In genomic region chr11:106767516-106767915, GRCm38 (mm10) we compare ENCODE assay signal across 18 mouse cellular contexts. TPM values are rescaled to one million over a fixed set of nuclear protein-coding genes. Genes with fewer than 3 reads are reported as not detected.
A peak's percentile ranks its signal among the peaks of the same experiment; 100 is the strongest.
DNase-seq lines count a peak whose midpoint lies in the region; ATAC-seq and TF ChIP-seq lines count a peak whose summit lies in the region.
"Had no signal": no experiment of that assay in that cellular context is flagged by ENCODE, and none has a peak within 500 bp of the region (broad histone marks: within the 10 kb centered on the region; RNA-seq: fewer than 3 reads in every experiment).

No protein-coding gene starts in this region.

- peaks cover 47% of the 10 kb centered on the region for H3K36me3 ChIP-seq in liver, embryonic 14.5 days (replicated peaks; ENCODE audit: control insufficient read depth, insufficient read depth, low read depth)
- peaks cover 35% of the 10 kb centered on the region for H3K36me3 ChIP-seq in liver, embryonic 11.5 days (ENCODE audit: control insufficient read depth, insufficient read depth, low read length)
- peaks cover 77% of the 10 kb centered on the region for H3K36me3 ChIP-seq in E14TG2a.4 (ENCODE audit: insufficient read depth, low read length)

- 84% methylated on average over 4 of the region's 4 CpGs for WGBS in liver, embryonic 14.5 days (ENCODE audit: insufficient replicate concordance)
- WGBS in liver, embryonic 11.5 days, result 91% methylated on average over 4 of the region's 4 CpGs

- intact Hi-C loops in gastrocnemius, adult 2 months (cut with DNase I), result no loop called here

- no peak for TF ChIP-seq POLR2A in brain, embryonic 14.5 days (IDR thresholded peaks at IDR 0.05; ENCODE audit: borderline replicate concordance, extremely low read depth, insufficient read depth, insufficient read length, poor library complexity, severe bottlenecking)

- TF ChIP-seq CTCF in gastrocnemius, adult 2 months (IDR thresholded peaks at IDR 0.05), result peak; percentile 28; the same call in 1 of the 2 replicates
- TF ChIP-seq CTCF in liver, embryonic 14.5 days (IDR thresholded peaks at IDR 0.05; ENCODE audit: low read depth), result peak; percentile 45
- TF ChIP-seq CTCF in E14TG2a.4 (conservative IDR thresholded peaks at IDR 0.05; ENCODE audit: low read length), result peak; percentile 52
- peak; percentile 14; the same call in 1 of the 2 replicates for TF ChIP-seq CTCF in brain, embryonic 14.5 days (IDR thresholded peaks at IDR 0.05; ENCODE audit: borderline replicate concordance, extremely low read depth, insufficient read depth, insufficient read length)

- H3K4me3 ChIP-seq in gastrocnemius, adult 2 months, result no peak overlapping the region
- no peak overlapping the region for H3K4me3 ChIP-seq in liver, embryonic 14.5 days (ENCODE audit: insufficient read depth in 1 of 2, low read depth in 2 of 2, low read length in 2 of 2)
- H3K4me3 ChIP-seq in liver, embryonic 11.5 days (ENCODE audit: low read depth, low read length), result no peak overlapping the region
- no peak overlapping the region for H3K4me3 ChIP-seq in E14TG2a.4 (replicated peaks; ENCODE audit: low read length)
- H3K4me3 ChIP-seq: forebrain, embryonic 10.5 days; kidney, embryonic 15.5 days; limb, embryonic 13.5 days; stomach, embryonic 15.5 days had no signal

- DNase-seq in gastrocnemius, adult 2 months, result no peak
- no peak for DNase-seq in gastrocnemius, adult 8-10 months (ENCODE audit: low spot score in 2 of 2)
- DNase-seq in liver, embryonic 14.5 days (ENCODE audit: low read depth in 3 of 3, low spot score in 3 of 3), result no peak
- DNase-seq in liver, embryonic 11.5 days (ENCODE audit: low spot score), result no peak
- DNase-seq in brain, embryonic 14.5 days (ENCODE audit: low read depth), result no peak
- DNase-seq in testis, postnatal 14 days (ENCODE audit: low spot score), result no peak
- DNase-seq: adrenal gland, postnatal 36 days; cerebellum, adult 2 months; gastrocnemius, postnatal 25 days; kidney, postnatal 4 days; lung, postnatal 4 days; retina, postnatal 1 day had no signal

- ATAC-seq in liver, embryonic 14.5 days (ENCODE audit: insufficient read depth), result no peak
- no peak for ATAC-seq in liver, embryonic 11.5 days (replicated peaks; ENCODE audit: low FRiP score)

- H3K9ac ChIP-seq in liver, embryonic 14.5 days (replicated peaks), result no peak overlapping the region
- H3K9ac ChIP-seq in liver, embryonic 11.5 days (ENCODE audit: low read depth, low read length), result no peak overlapping the region
- H3K9ac ChIP-seq: kidney, embryonic 15.5 days; limb, embryonic 13.5 days; stomach, embryonic 15.5 days had no signal

- H3K4me2 ChIP-seq in liver, embryonic 14.5 days (ENCODE audit: low read depth), result no peak overlapping the region
- H3K4me2 ChIP-seq in liver, embryonic 11.5 days, result no peak overlapping the region
- H3K4me2 ChIP-seq: kidney, embryonic 15.5 days; limb, embryonic 13.5 days; stomach, embryonic 15.5 days had no signal

- H3K9me3 ChIP-seq in liver, embryonic 14.5 days (ENCODE audit: control insufficient read depth, low read length), result no peaks in the 10 kb centered on the region
- no peaks in the 10 kb centered on the region for H3K9me3 ChIP-seq in liver, embryonic 11.5 days (ENCODE audit: control insufficient read depth, low read length)
- H3K9me3 ChIP-seq in E14TG2a.4 (ENCODE audit: low read length), result no peaks in the 10 kb centered on the region
- H3K9me3 ChIP-seq: stomach, embryonic 15.5 days had no signal

- H3K4me1 ChIP-seq in liver, embryonic 14.5 days (replicated peaks; ENCODE audit: control insufficient read depth in 2 of 2, insufficient read depth in 2 of 2, low read length in 1 of 2), result peaks cover 0 to 8% of the 10 kb centered on the region in 2 experiments; a peak in 2 of 4 replicates
- peaks cover 7% of the 10 kb centered on the region for H3K4me1 ChIP-seq in liver, embryonic 11.5 days (replicated peaks; ENCODE audit: control insufficient read depth, insufficient read depth, low read length)
- H3K4me1 ChIP-seq in E14TG2a.4 (replicated peaks; ENCODE audit: low read depth, low read length), result peaks cover 8% of the 10 kb centered on the region

- H3K27ac ChIP-seq in gastrocnemius, adult 2 months, result no peak overlapping the region
- H3K27ac ChIP-seq in liver, embryonic 14.5 days, result no peak overlapping the region
- H3K27ac ChIP-seq in liver, embryonic 11.5 days (ENCODE audit: low read depth, low read length), result no peak overlapping the region
- H3K27ac ChIP-seq: forebrain, embryonic 10.5 days; kidney, embryonic 15.5 days; limb, embryonic 13.5 days; stomach, embryonic 15.5 days had no signal

- no peaks in the 10 kb centered on the region for H3K27me3 ChIP-seq in liver, embryonic 14.5 days (ENCODE audit: control insufficient read depth, insufficient read depth, low read length)
- H3K27me3 ChIP-seq in liver, embryonic 11.5 days (replicated peaks; ENCODE audit: control insufficient read depth, insufficient read depth, low read length), result no peaks in the 10 kb centered on the region
- no peaks in the 10 kb centered on the region for H3K27me3 ChIP-seq in E14TG2a.4 (ENCODE audit: insufficient read depth, low read length)
- H3K27me3 ChIP-seq: kidney, embryonic 15.5 days; limb, embryonic 13.5 days; stomach, embryonic 15.5 days had no signal

- no peak for TF ChIP-seq EP300 in liver, embryonic 14.5 days (IDR thresholded peaks at IDR 0.05; ENCODE audit: low read depth)

RNA-seq across cellular contexts. Expression of gene Polg2, which starts 11.8 kb away (rescaled TPM):
- 1 to 10 TPM; 2.4 to 3.3 TPM for total RNA-seq in gastrocnemius, adult 2 months (2021)
- 1 to 10 TPM; 2.3 to 3.5 (median 3.0) TPM for total RNA-seq in gastrocnemius, adult 8-10 months (2022)
- polyA plus RNA-seq in liver, embryonic 14.5 days (2012; rRNA removed), result 2.7 and 3.8 TPM in 2 replicates
- 4.4 and 5.0 TPM in 2 replicates for polyA plus RNA-seq in liver, embryonic 14.5 days (2014; fragmentation: Nextera tagmentation; extraction: Ambion mirVana)
- 9.3 and 10.9 TPM in 2 replicates for polyA plus RNA-seq in liver, embryonic 11.5 days (2014; fragmentation: Nextera tagmentation; extraction: Ambion mirVana)
- 9.0 and 10.3 TPM in 2 replicates for polyA plus RNA-seq in brain, embryonic 14.5 days (2012; rRNA removed)

RNA-seq across cellular contexts. Expression of gene Milr1, which starts 16.5 kb away (rescaled TPM):
- not detected for total RNA-seq in gastrocnemius, adult 2 months (2021)
- total RNA-seq in gastrocnemius, adult 8-10 months (2022), result under 1 TPM in 1 of 4 experiments, not detected in 3; 0.40 TPM
- 1.00 and 2.2 TPM in 2 replicates for polyA plus RNA-seq in liver, embryonic 14.5 days (2012; rRNA removed)
- polyA plus RNA-seq in liver, embryonic 14.5 days (2014; fragmentation: Nextera tagmentation; extraction: Ambion mirVana), result 2.2 and 3.0 TPM in 2 replicates
- polyA plus RNA-seq in liver, embryonic 11.5 days (2014; fragmentation: Nextera tagmentation; extraction: Ambion mirVana), result 2.3 and 2.4 TPM in 2 replicates
- polyA plus RNA-seq in brain, embryonic 14.5 days (2012; rRNA removed), result 0.36 and 0.38 TPM in 2 replicates
- total RNA-seq: gastrocnemius, postnatal 25 days; layer of hippocampus, postnatal 14 days had no signal

RNA-seq across cellular contexts. Expression of gene Pecam1, which starts 17.1 kb away (rescaled TPM):
- total RNA-seq in gastrocnemius, adult 2 months (2021), result 10 to 100 TPM; 37.1 to 43.8 TPM
- 10 to 100 TPM; 25.4 to 30.9 (median 26.7) TPM for total RNA-seq in gastrocnemius, adult 8-10 months (2022)
- polyA plus RNA-seq in liver, embryonic 14.5 days (2012; rRNA removed), result 4.6 and 6.3 TPM in 2 replicates
- 5.5 and 6.1 TPM in 2 replicates for polyA plus RNA-seq in liver, embryonic 14.5 days (2014; fragmentation: Nextera tagmentation; extraction: Ambion mirVana)
- polyA plus RNA-seq in liver, embryonic 11.5 days (2014; fragmentation: Nextera tagmentation; extraction: Ambion mirVana), result 17.8 and 18.0 TPM in 2 replicates
- polyA plus RNA-seq in brain, embryonic 14.5 days (2012; rRNA removed), result 15.7 and 24.8 TPM in 2 replicates

RNA-seq across cellular contexts. Expression of gene Ddx5, which starts 21.5 kb away (rescaled TPM):
- total RNA-seq in gastrocnemius, adult 2 months (2021), result 100 to 1,000 TPM; 261 to 265 TPM
- total RNA-seq in gastrocnemius, adult 8-10 months (2022), result 100 to 1,000 TPM; 190 to 257 (median 232) TPM
- 87.2 and 138 TPM in 2 replicates for polyA plus RNA-seq in liver, embryonic 14.5 days (2012; rRNA removed)
- 122 and 130 TPM in 2 replicates for polyA plus RNA-seq in liver, embryonic 14.5 days (2014; fragmentation: Nextera tagmentation; extraction: Ambion mirVana)
- polyA plus RNA-seq in liver, embryonic 11.5 days (2014; fragmentation: Nextera tagmentation; extraction: Ambion mirVana), result 288 and 310 TPM in 2 replicates
- polyA plus RNA-seq in brain, embryonic 14.5 days (2012; rRNA removed), result 597 and 653 TPM in 2 replicates

RNA-seq across cellular contexts. Expression of gene Cep95, which starts 21.5 kb away (rescaled TPM):
- total RNA-seq in gastrocnemius, adult 2 months (2021), result 1 to 10 TPM; 3.7 to 5.6 TPM
- total RNA-seq in gastrocnemius, adult 8-10 months (2022), result 1 to 10 TPM; 2.5 to 5.0 (median 3.4) TPM
- polyA plus RNA-seq in liver, embryonic 14.5 days (2012; rRNA removed), result 4.0 and 9.9 TPM in 2 replicates
- polyA plus RNA-seq in liver, embryonic 14.5 days (2014; fragmentation: Nextera tagmentation; extraction: Ambion mirVana), result 6.1 and 6.6 TPM in 2 replicates
- 18.6 and 21.1 TPM in 2 replicates for polyA plus RNA-seq in liver, embryonic 11.5 days (2014; fragmentation: Nextera tagmentation; extraction: Ambion mirVana)
- polyA plus RNA-seq in brain, embryonic 14.5 days (2012; rRNA removed), result 20.3 and 22.3 TPM in 2 replicates
